29 mouse cellular contexts compared by ENCODE assay signal in genomic region chr10:99179122-99179521, GRCm38 (mm10). TPM values are rescaled to one million over a fixed set of nuclear protein-coding genes. Genes with fewer than 3 reads are reported as not detected.
DNase-seq lines count a peak whose midpoint lies in the region; ATAC-seq and TF ChIP-seq lines count a peak whose summit lies in the region.
"Had no signal": no experiment of that assay in that cellular context is flagged by ENCODE, and none has a peak within 500 bp of the region (broad histone marks: within the 10 kb centered on the region; RNA-seq: fewer than 3 reads in every experiment).

No protein-coding gene starts in this region.

- H3K4me1 ChIP-seq in liver, adult 2 months (ENCODE audit: control insufficient read depth, insufficient read depth, low read length): no peaks in the 10 kb centered on the region; the same call in 1 of the 2 replicates
- H3K4me1 ChIP-seq in liver, embryonic 12.5 days: no peaks in the 10 kb centered on the region
- H3K4me1 ChIP-seq: embryonic facial prominence, embryonic 13.5 days; embryonic facial prominence, embryonic 15.5 days; forebrain, embryonic 10.5 days; forebrain, embryonic 12.5 days had no signal

- no peak for TF ChIP-seq CTCF in liver, adult 2 months (IDR thresholded peaks at IDR 0.05; ENCODE audit: low read depth, low read length)

- H3K79me2 ChIP-seq in liver, adult 2 months (ENCODE audit: control insufficient read depth, insufficient read depth, low read length): no peaks in the 10 kb centered on the region

- no peak overlapping the region for H3K4me3 ChIP-seq in liver, adult 2 months (ENCODE audit: insufficient read depth, low read depth, low read length)
- no peak overlapping the region for H3K4me3 ChIP-seq in liver, embryonic 12.5 days
- H3K4me3 ChIP-seq: embryonic facial prominence, embryonic 13.5 days; embryonic facial prominence, embryonic 15.5 days; erythroblast, embryonic 14.5 days; forebrain, embryonic 10.5 days; forebrain, embryonic 12.5 days had no signal

- no peak for ATAC-seq in liver, embryonic 12.5 days
- ATAC-seq: forebrain, embryonic 14.5 days; forebrain, embryonic 16.5 days had no signal

- DNase-seq in liver, adult 2 months (ENCODE audit: extremely low read depth, low read depth, low spot score): no peak
- peak; percentile 41 for DNase-seq in thymus, postnatal 25 days
- no peak for DNase-seq in thymus, postnatal 0 days (ENCODE audit: low spot score)
- DNase-seq in left cerebral cortex, postnatal 4 days: no peak
- DNase-seq: adrenal gland, adult 2 months; adrenal gland, postnatal 10 days; adrenal gland, postnatal 25 days; cerebellum, adult 11 months; cerebellum, adult 18-20 months; cerebellum, adult 8-10 months; cerebellum, adult 9-11 months; cerebellum, postnatal 14 days; cerebellum, postnatal 36 days; embryo, embryonic 11 days had no signal

- H3K4me2 ChIP-seq in liver, embryonic 12.5 days: no peak overlapping the region
- H3K4me2 ChIP-seq: embryonic facial prominence, embryonic 13.5 days; embryonic facial prominence, embryonic 15.5 days; forebrain, embryonic 12.5 days had no signal

- no peaks in the 10 kb centered on the region for H3K27me3 ChIP-seq in liver, adult 2 months (ENCODE audit: control insufficient read depth, insufficient read depth, low read length)
- H3K27me3 ChIP-seq in liver, embryonic 12.5 days (replicated peaks): no peaks in the 10 kb centered on the region
- H3K27me3 ChIP-seq: embryonic facial prominence, embryonic 13.5 days; embryonic facial prominence, embryonic 15.5 days; forebrain, embryonic 12.5 days had no signal

- intact Hi-C loops in left cerebral cortex, postnatal 4 days (cut with DNase I): no loop called here

- H3K27ac ChIP-seq in liver, adult 2 months (replicated peaks; ENCODE audit: insufficient read depth, low read depth, low read length): 0 out of 2 replicates have a peak overlapping the region, but pooled peaks have one; percentile 12
- H3K27ac ChIP-seq in liver, embryonic 12.5 days: no peak overlapping the region
- H3K27ac ChIP-seq: embryonic facial prominence, embryonic 13.5 days; embryonic facial prominence, embryonic 15.5 days; forebrain, embryonic 10.5 days; forebrain, embryonic 12.5 days had no signal

- H3K36me3 ChIP-seq in liver, adult 2 months (ENCODE audit: control insufficient read depth, insufficient read depth, low read length): no peaks in the 10 kb centered on the region
- H3K36me3 ChIP-seq in liver, embryonic 12.5 days: no peaks in the 10 kb centered on the region
- H3K36me3 ChIP-seq: embryonic facial prominence, embryonic 13.5 days; embryonic facial prominence, embryonic 15.5 days had no signal

- WGBS in liver, adult 2 months: 84% methylated on average over 5 of the region's 5 CpGs
- WGBS in liver, embryonic 12.5 days (ENCODE audit: insufficient replicate concordance): 78% methylated on average over 5 of the region's 5 CpGs

- no peaks in the 10 kb centered on the region for H3K9me3 ChIP-seq in liver, embryonic 12.5 days (replicated peaks)
- H3K9me3 ChIP-seq: embryonic facial prominence, embryonic 13.5 days; embryonic facial prominence, embryonic 15.5 days had no signal

- no peak for TF ChIP-seq POLR2A in liver, adult 2 months (IDR thresholded peaks at IDR 0.05; ENCODE audit: extremely low read depth, insufficient read depth, low read length)

- no peak overlapping the region for H3K9ac ChIP-seq in liver, adult 2 months (ENCODE audit: low read depth, low read length)
- no peak overlapping the region for H3K9ac ChIP-seq in liver, embryonic 12.5 days
- H3K9ac ChIP-seq: embryonic facial prominence, embryonic 13.5 days; embryonic facial prominence, embryonic 15.5 days; forebrain, embryonic 12.5 days had no signal

RNA-seq across cellular contexts. Expression of gene Phxr2, which starts 53.0 kb away (rescaled TPM):
- not detected in 2 replicates for total RNA-seq in liver, adult 2 months (2014; rRNA removed)
- not detected in 2 replicates for polyA plus RNA-seq in liver, adult 2 months (2012; rRNA removed)
- polyA plus RNA-seq in liver, embryonic 12.5 days (2016; fragmentation: Nextera tagmentation; extraction: Ambion mirVana): not detected in 2 replicates
- polyA plus RNA-seq in thymus, postnatal 0 days (2015; fragmentation: Nextera tagmentation; extraction: Ambion mirVana): 0.43 and 0.50 TPM in 2 replicates
- not detected for total RNA-seq in left cerebral cortex, postnatal 4 days (2021)
- total RNA-seq: adrenal gland, adult 2 months; adrenal gland, postnatal 10 days; adrenal gland, postnatal 25 days; adrenal gland, postnatal 4 days; common myeloid progenitor, adult 5-6 weeks; ES-E14; MEL had no signal
- polyA plus RNA-seq: adrenal gland, adult 2 months; brain, embryonic 14.5 days; C2C12; embryonic facial prominence, embryonic 11.5 days; embryonic facial prominence, embryonic 13.5 days; embryonic facial prominence, embryonic 15.5 days; erythroblast, embryonic 14.5 days; forebrain, embryonic 10.5 days; forebrain, embryonic 12.5 days; forebrain, embryonic 14.5 days had no signal
